Mouse (Mus musculus) thymus, adult 18-20 months (tissue): ENCODE results near the gene Zscan4e.
"Not testable (repeated sequence)": the region's sequence is repeated elsewhere in the genome, so short reads cannot be mapped to it uniquely, and the experiment has no call there.

Experiments
- DNase-seq, 2 experiments: peaks; one replicate each; pipeline ENCODE4 v3.0.0; 2022; ENCODE audit warnings: mixed read lengths in 2 of 2

Gene Zscan4e

DNA sequence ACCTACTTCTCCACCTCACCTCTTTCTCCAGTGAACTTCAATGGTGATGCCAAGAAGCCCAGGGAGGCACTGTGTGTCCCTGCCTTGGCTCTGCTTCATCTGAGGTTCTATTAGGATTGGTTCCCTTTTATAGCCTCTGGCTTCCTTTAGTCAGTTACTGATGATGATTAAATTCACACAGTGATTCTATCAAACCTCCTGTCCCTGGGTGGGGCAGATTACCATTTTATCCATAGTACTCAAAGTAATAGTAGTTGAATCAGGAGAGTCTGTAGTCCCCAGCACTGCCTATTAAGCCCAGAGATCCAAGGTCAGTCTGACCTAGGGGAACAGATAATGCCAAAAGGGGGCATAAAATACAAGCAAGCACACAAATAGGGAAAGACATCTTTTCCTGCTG lies at the start of gene Zscan4e:
TSS of gene Zscan4e (minus strand) at position 101 of the 400 bp plus-strand sequence.
- DNase-seq: not testable (repeated sequence)
